28 mouse cellular contexts compared by ENCODE assay signal in genomic region chr8:87466335-87466734, GRCm38 (mm10). TPM values are rescaled to one million over a fixed set of nuclear protein-coding genes. Genes with fewer than 3 reads are reported as not detected.
"Had no signal": no experiment of that assay in that cellular context is flagged by ENCODE, and none has a peak within 500 bp of the region (broad histone marks: within the 10 kb centered on the region; RNA-seq: fewer than 3 reads in every experiment).

No protein-coding gene starts in this region.

- H3K4me1 ChIP-seq: liver, embryonic 12.5 days had no signal

- H3K27ac ChIP-seq: heart, embryonic 10.5 days; heart, embryonic 13.5 days; heart, embryonic 15.5 days; hindbrain, embryonic 13.5 days; hindbrain, embryonic 15.5 days; hindbrain, postnatal 0 days; kidney, embryonic 15.5 days; kidney, postnatal 0 days; limb, embryonic 13.5 days; limb, embryonic 15.5 days; liver, embryonic 12.5 days; liver, embryonic 14.5 days had no signal

- ATAC-seq: hindbrain, postnatal 0 days; intestine, embryonic 16.5 days; liver, embryonic 12.5 days had no signal

- H3K4me2 ChIP-seq: heart, embryonic 13.5 days; heart, embryonic 15.5 days; hindbrain, embryonic 13.5 days; hindbrain, embryonic 15.5 days; kidney, embryonic 15.5 days; limb, embryonic 13.5 days; limb, embryonic 15.5 days; liver, embryonic 12.5 days had no signal

- H3K9ac ChIP-seq: heart, embryonic 13.5 days; heart, embryonic 15.5 days; hindbrain, embryonic 13.5 days; hindbrain, embryonic 15.5 days; kidney, embryonic 15.5 days; limb, embryonic 13.5 days; limb, embryonic 15.5 days; liver, embryonic 12.5 days; liver, embryonic 14.5 days had no signal

- H3K36me3 ChIP-seq: heart, embryonic 10.5 days; heart, embryonic 13.5 days; heart, embryonic 15.5 days; hindbrain, embryonic 13.5 days; hindbrain, embryonic 15.5 days; kidney, embryonic 15.5 days; limb, embryonic 13.5 days; limb, embryonic 15.5 days; liver, embryonic 12.5 days had no signal

- H3K4me3 ChIP-seq: heart, embryonic 10.5 days; heart, embryonic 13.5 days; heart, embryonic 15.5 days; hindbrain, embryonic 13.5 days; hindbrain, embryonic 15.5 days; kidney, embryonic 15.5 days; limb, embryonic 13.5 days; limb, embryonic 15.5 days; liver, embryonic 12.5 days had no signal

- H3K9me3 ChIP-seq: heart, embryonic 10.5 days; heart, embryonic 13.5 days; heart, embryonic 15.5 days; hindbrain, embryonic 13.5 days; hindbrain, embryonic 15.5 days; kidney, embryonic 15.5 days; limb, embryonic 13.5 days; limb, embryonic 15.5 days; liver, embryonic 12.5 days had no signal

- DNase-seq: gastrocnemius, postnatal 14 days; gastrocnemius, postnatal 36 days; heart, adult 18-20 months; heart, postnatal 14 days; heart, postnatal 36 days; kidney, adult 11 months; kidney, adult 2 months; kidney, adult 9 months; kidney, postnatal 14 days; kidney, postnatal 36 days; layer of hippocampus, adult 9-11 months; layer of hippocampus, postnatal 36 days; left cerebral cortex, postnatal 4 days had no signal

RNA-seq across cellular contexts. Expression of gene Cbln1, which starts 6.1 kb away (rescaled TPM):
- polyA plus RNA-seq: heart, embryonic 15.5 days; heart, postnatal 0 days; intestine, embryonic 16.5 days; kidney, embryonic 15.5 days; liver, adult 2 months; liver, embryonic 12.5 days had no signal
